Mouse (Mus musculus): ENCODE results near the gene Gm21637. TPM values are rescaled to one million over a fixed set of nuclear protein-coding genes. Genes with fewer than 3 reads are reported as not detected.
"Not testable (repeated sequence)": the region's sequence is repeated elsewhere in the genome, so short reads cannot be mapped to it uniquely, and the experiment has no call there.

The Gm21637 gene
- polyA plus RNA-seq (2014; fragmentation: Nextera tagmentation; extraction: Ambion mirVana), result not detected in 2 replicates

GRCm38 (mm10) chrX:31961744-31962143 is at the start of gene Gm21637:
TSS of gene Gm21637 (plus strand) at chrX:31962044.
- not testable (repeated sequence) for ATAC-seq (ENCODE audit: insufficient number of reproducible peaks, low FRiP score, low TSS enrichment, low read depth); H3K36me3 ChIP-seq (ENCODE audit: control insufficient read depth, insufficient read depth, low read length); H3K9ac ChIP-seq (ENCODE audit: low read length); H3K27ac ChIP-seq (replicated peaks; ENCODE audit: low read depth, low read length); H3K4me1 ChIP-seq (ENCODE audit: control insufficient read depth, insufficient read depth, low read length); H3K4me3 ChIP-seq (ENCODE audit: low read depth, low read length); DNase-seq (ENCODE audit: low spot score); H3K4me2 ChIP-seq (ENCODE audit: low read depth, severe bottlenecking); H3K27me3 ChIP-seq (ENCODE audit: control insufficient read depth, insufficient read depth, low read length); H3K9me3 ChIP-seq (ENCODE audit: control insufficient read depth, low read length)
- WGBS, result no CpG with 5 or more reads among the region's 1 CpGs

Other genes starting within 250 kb of the Gm21637 start
- not detected in 2 replicates for gene Btbd35f25, start 244.9 kb upstream of the Gm21637 start, polyA plus RNA-seq (2014; fragmentation: Nextera tagmentation; extraction: Ambion mirVana)
- gene Btbd35f22, start 85.8 kb downstream of the Gm21637 start, polyA plus RNA-seq (2014; fragmentation: Nextera tagmentation; extraction: Ambion mirVana), result not detected in 2 replicates

Measured in limb, embryonic 11.5 days (tissue).